Mouse (Mus musculus) forebrain, embryonic 11.5 days (tissue): ENCODE data around the gene Cyp2b9. TPM values are rescaled to one million over a fixed set of nuclear protein-coding genes. Genes with fewer than 3 reads are reported as not detected.
"Not testable (repeated sequence)": the region's sequence is repeated elsewhere in the genome, so short reads cannot be mapped to it uniquely, and the experiment has no call there.

Experiments
- ATAC-seq: fragments of 200-750 bp; cut with Nextera tagmentation; replicated peaks from 2 replicates; pipeline ENCODE4 v1.8.0; 2017; ENCODE audit warnings: moderate TSS enrichment; ENCODE audit not compliant: low FRiP score
- DNase-seq: peaks from one replicate; pipeline ENCODE4 v3.0.0-alpha.2; 2017; ENCODE audit warnings: low spot score
- H3K27ac ChIP-seq: fragments of 300-500 bp; sonication (generic); 2 replicates; pipeline ENCODE4 v1.5.1; 2014; ENCODE audit warnings: low read depth, low read length
- H3K27me3 ChIP-seq: fragments of 300-500 bp; sonication (generic); 2 replicates; pipeline ENCODE4 v1.6.1; 2014; ENCODE audit warnings: mild to moderate bottlenecking, low read length, mixed read lengths; ENCODE audit not compliant: control insufficient read depth, insufficient read depth
- H3K36me3 ChIP-seq: fragments of 300-500 bp; sonication (generic); 2 replicates; pipeline ENCODE4 v1.6.1; 2014; ENCODE audit warnings: mild to moderate bottlenecking, low read length, moderate library complexity, mixed read lengths; ENCODE audit not compliant: control insufficient read depth, insufficient read depth
- H3K4me1 ChIP-seq: fragments of 300-500 bp; sonication (generic); replicated peaks from 2 replicates; pipeline ENCODE4 v1.6.1; 2014; ENCODE audit warnings: low read length, mixed read lengths; ENCODE audit not compliant: control insufficient read depth, insufficient read depth
- H3K4me2 ChIP-seq: fragments of 300-500 bp; sonication (generic); 2 replicates; pipeline ENCODE4 v1.6.1; 2014; ENCODE audit warnings: low read depth, mild to moderate bottlenecking, low read length, moderate library complexity, mixed read lengths; ENCODE audit not compliant: severe bottlenecking
- H3K4me3 ChIP-seq: fragments of 300-500 bp; sonication (generic); 2 replicates; pipeline ENCODE4 v1.5.1; 2014; ENCODE audit warnings: low read depth, low read length
- H3K9ac ChIP-seq: fragments of 300-500 bp; sonication (generic); 2 replicates; pipeline ENCODE4 v1.6.1; 2014; ENCODE audit warnings: low read length
- H3K9me3 ChIP-seq: fragments of 300-500 bp; sonication (generic); 2 replicates; pipeline ENCODE4 v1.6.1; 2016; ENCODE audit warnings: low read length, mixed read lengths; ENCODE audit not compliant: control insufficient read depth
- whole genome bisulfite sequencing: fragments of 180-500 bp; shearing (Covaris S2); extraction: QIAGEN DNeasy Blood & Tissue Kit; methylation state at CpG from one replicate; pipeline ENCODE4 v1.1.7; 2014; 5-methylcytosine and 5-hydroxymethylcytosine counted together
- polyA plus RNA-seq: library from polyadenylated mRNA; unstranded; fragments of >200 nt; fragmentation: Nextera tagmentation; extraction: Ambion mirVana; gene quantifications from 2 replicates; pipeline ENCODE4 v1.2.1, GENCODE M21; 2014

The Cyp2b9 gene
- polyA plus RNA-seq = not detected in 2 replicates

GRCm38 (mm10) chr7:26173111-26173510 lies at the start of gene Cyp2b9:
Cyp2b9 (plus strand) TSS chr7:26173411.
- H3K9me3 ChIP-seq, H3K4me2 ChIP-seq, H3K27me3 ChIP-seq, DNase-seq, H3K27ac ChIP-seq, H3K4me3 ChIP-seq, H3K36me3 ChIP-seq, ATAC-seq, H3K9ac ChIP-seq, H3K4me1 ChIP-seq: not testable (repeated sequence)
- 71% methylated on average over 2 of the region's 3 CpGs for WGBS

- H3K4me3 ChIP-seq, H3K9me3 ChIP-seq, ATAC-seq, H3K36me3 ChIP-seq, H3K9ac ChIP-seq, H3K27me3 ChIP-seq, H3K4me2 ChIP-seq, H3K27ac ChIP-seq, DNase-seq, H3K4me1 ChIP-seq: not testable (repeated sequence)
- WGBS = no CpG with 5 or more reads among the region's 2 CpGs
Observed at GRCm38 (mm10) chr7:26139623-26140022, 33.6 kb upstream of the Cyp2b9 start.

GRCm38 (mm10) chr7:26143657-26144056 lies 29.6 kb upstream of the Cyp2b9 start:
- not testable (repeated sequence) for H3K36me3 ChIP-seq, H3K4me3 ChIP-seq, H3K4me1 ChIP-seq, DNase-seq, H3K9ac ChIP-seq, H3K4me2 ChIP-seq, ATAC-seq, H3K27me3 ChIP-seq, H3K9me3 ChIP-seq, H3K27ac ChIP-seq
- WGBS = 78% methylated on average over 1 of the region's 3 CpGs

GRCm38 (mm10) chr7:26168765-26169536 lies 4.3 kb upstream of the Cyp2b9 start:
- 81% methylated on average over 2 of the region's 3 CpGs for WGBS
- not testable (repeated sequence) for H3K9me3 ChIP-seq, H3K36me3 ChIP-seq, H3K4me1 ChIP-seq, H3K27ac ChIP-seq, H3K4me2 ChIP-seq, H3K4me3 ChIP-seq, DNase-seq, H3K9ac ChIP-seq, H3K27me3 ChIP-seq, ATAC-seq

- no peak overlapping the region for H3K9ac ChIP-seq
- 20% methylated on average over 2 of the region's 2 CpGs for WGBS
- H3K4me1 ChIP-seq = no peaks in the 10 kb centered on the region
- ATAC-seq = no peak
- H3K9me3 ChIP-seq = peaks cover 2% of the 10 kb centered on the region; the same call in 1 of the 2 replicates
- no peak overlapping the region for H3K4me3 ChIP-seq
- DNase-seq = no peak
- H3K27ac ChIP-seq = no peak overlapping the region
- no peak overlapping the region for H3K4me2 ChIP-seq
- no peaks in the 10 kb centered on the region for H3K27me3 ChIP-seq
- no peaks in the 10 kb centered on the region for H3K36me3 ChIP-seq
Observed at GRCm38 (mm10) chr7:26201083-26201482, 27.9 kb downstream of the Cyp2b9 start.

- not testable (repeated sequence) for H3K27ac ChIP-seq, H3K9me3 ChIP-seq
Observed at GRCm38 (mm10) chr7:26260034-26260433, 86.8 kb downstream of the Cyp2b9 start, which contains the start of gene Vmn1r184. Vmn1r184 (plus strand) TSS chr7:26260334.

More at GRCm38 (mm10) chr7:26260034-26260433, 86.8 kb downstream of the Cyp2b9 start, which contains the start of gene Vmn1r184:
- H3K4me3 ChIP-seq, H3K4me2 ChIP-seq, H3K27me3 ChIP-seq, H3K4me1 ChIP-seq, ATAC-seq, H3K36me3 ChIP-seq, H3K9ac ChIP-seq, DNase-seq: not testable (repeated sequence)
- WGBS = 75% methylated on average over 1 of the region's 1 CpGs

Other genes starting within 250 kb of the Cyp2b9 start
- gene Cyp2b13, start 111.9 kb upstream of the Cyp2b9 start, polyA plus RNA-seq = not detected in 2 replicates
- not detected in 2 replicates for gene Vmn1r184, start 86.9 kb downstream of the Cyp2b9 start, polyA plus RNA-seq
- not detected in 2 replicates for gene Cyp2a4, start 133.8 kb downstream of the Cyp2b9 start, polyA plus RNA-seq
- not detected in 2 replicates for gene Nlrp9c, start 230.3 kb downstream of the Cyp2b9 start, polyA plus RNA-seq